Mouse (Mus musculus): ENCODE data around the gene Gabpa.

GRCm38 (mm10) chr16:84911477-84912165, 76.9 kb downstream of the Gabpa start:
- TF ChIP-seq CTCF (IDR thresholded peaks at IDR 0.05; ENCODE audit: low read depth, low read length) = no peak
- no peak for TF ChIP-seq TAL1 (conservative IDR thresholded peaks at IDR 0.05; ENCODE audit: low read depth, low read length)
